Mouse (Mus musculus) splenic B cell, adult 2 months (primary cell): ENCODE data around the gene Rab10.
"Not testable (repeated sequence)": the region's sequence is repeated elsewhere in the genome, so short reads cannot be mapped to it uniquely, and the experiment has no call there.

Experiments used
- DNase-seq: peaks from one replicate; pipeline ENCODE4 v3.0.0-alpha.2; 2011; ENCODE audit warnings: low read depth, low spot score
- H3K27me3 ChIP-seq: 2 replicates; pipeline ENCODE4 v1.6.1; 2012; ENCODE audit warnings: mild to moderate bottlenecking, low read length, moderate library complexity, mixed read lengths; ENCODE audit not compliant: control insufficient read depth, poor library complexity, insufficient read depth, severe bottlenecking
- H3K36me3 ChIP-seq: 2 replicates; pipeline ENCODE4 v1.6.1; 2012; ENCODE audit warnings: mild to moderate bottlenecking, low read length, moderate library complexity, mixed read lengths; ENCODE audit not compliant: control insufficient read depth, poor library complexity, insufficient read depth, severe bottlenecking

Rab10 gene

GRCm38 (mm10) chr12:3316083-3316482 is 6.3 kb upstream of the Rab10 start:
- Histone ChIP-seq H3K27me3 (no peaks in the 10 kb centered on the region), H3K36me3 (no peaks in the 10 kb centered on the region)
- no peak for DNase-seq

GRCm38 (mm10) chr12:3312886-3313285 is 3.1 kb upstream of the Rab10 start:
- Histone ChIP-seq H3K27me3 (no peaks in the 10 kb centered on the region), H3K36me3 (no peaks in the 10 kb centered on the region)
- DNase-seq = no peak

- no peak for DNase-seq
- H3K36me3 ChIP-seq = no peaks in the 10 kb centered on the region
Measured at GRCm38 (mm10) chr12:3310321-3310692, 538 bp upstream of the Rab10 start.

GRCm38 (mm10) chr12:3308541-3309241 is 1.1 kb downstream of the Rab10 start:
- Histone ChIP-seq H3K36me3 (no peaks in the 10 kb centered on the region), H3K27me3 (no peaks in the 10 kb centered on the region)
- peak; percentile 20 for DNase-seq

More at GRCm38 (mm10) chr12:3310321-3310692, 538 bp upstream of the Rab10 start:
- H3K27me3 ChIP-seq = no peaks in the 10 kb centered on the region

GRCm38 (mm10) chr12:3307587-3307986 is 2.2 kb downstream of the Rab10 start:
- Histone ChIP-seq H3K27me3 (no peaks in the 10 kb centered on the region), H3K36me3 (no peaks in the 10 kb centered on the region)
- DNase-seq = peak; percentile 21

GRCm38 (mm10) chr12:3305238-3305637 is 4.5 kb downstream of the Rab10 start:
- Histone ChIP-seq H3K27me3 (no peaks in the 10 kb centered on the region), H3K36me3 (no peaks in the 10 kb centered on the region)
- peak; percentile 18 for DNase-seq

- H3K36me3 ChIP-seq, H3K27me3 ChIP-seq: not testable (repeated sequence)
- DNase-seq = peak; percentile 17
Measured at GRCm38 (mm10) chr12:3297622-3298021, 12.1 kb downstream of the Rab10 start.

GRCm38 (mm10) chr12:3296056-3296455 is 13.7 kb downstream of the Rab10 start:
- H3K36me3 ChIP-seq = no peaks in the 10 kb centered on the region
- no peaks in the 10 kb centered on the region for H3K27me3 ChIP-seq
- no peak for DNase-seq

GRCm38 (mm10) chr12:3291849-3292248 is 17.9 kb downstream of the Rab10 start:
- no peaks in the 10 kb centered on the region for H3K27me3 ChIP-seq
- H3K36me3 ChIP-seq = no peaks in the 10 kb centered on the region
- no peak for DNase-seq

GRCm38 (mm10) chr12:3291038-3291437 is 18.7 kb downstream of the Rab10 start:
- no peaks in the 10 kb centered on the region for H3K36me3 ChIP-seq
- H3K27me3 ChIP-seq = no peaks in the 10 kb centered on the region
- DNase-seq = no peak

GRCm38 (mm10) chr12:3288440-3288839 is 21.3 kb downstream of the Rab10 start:
- DNase-seq = no peak
- H3K27me3 ChIP-seq = no peaks in the 10 kb centered on the region
- no peaks in the 10 kb centered on the region for H3K36me3 ChIP-seq

- no peak for DNase-seq
- Histone ChIP-seq H3K27me3 (no peaks in the 10 kb centered on the region), H3K36me3 (no peaks in the 10 kb centered on the region)
Measured at GRCm38 (mm10) chr12:3285919-3286318, 23.9 kb downstream of the Rab10 start.

- Histone ChIP-seq H3K27me3 (no peaks in the 10 kb centered on the region), H3K36me3 (no peaks in the 10 kb centered on the region)
- DNase-seq = no peak
Measured at GRCm38 (mm10) chr12:3285377-3285776, 24.4 kb downstream of the Rab10 start.

- DNase-seq = no peak
- Histone ChIP-seq H3K27me3 (no peaks in the 10 kb centered on the region), H3K36me3 (no peaks in the 10 kb centered on the region)
Measured at GRCm38 (mm10) chr12:3284463-3284862, 25.3 kb downstream of the Rab10 start.

GRCm38 (mm10) chr12:3283829-3284440 is 25.8 kb downstream of the Rab10 start:
- no peak for DNase-seq
- H3K36me3 ChIP-seq = no peaks in the 10 kb centered on the region
- no peaks in the 10 kb centered on the region for H3K27me3 ChIP-seq

GRCm38 (mm10) chr12:3282954-3283353 is 26.8 kb downstream of the Rab10 start:
- DNase-seq = no peak
- Histone ChIP-seq H3K36me3 (no peaks in the 10 kb centered on the region), H3K27me3 (no peaks in the 10 kb centered on the region)
